Mouse (Mus musculus): ENCODE results near the gene Lrpap1. TPM values are rescaled to one million over a fixed set of nuclear protein-coding genes. Genes with fewer than 3 reads are reported as not detected.
A peak's percentile ranks its signal among the peaks of the same experiment; 100 is the strongest.

Gene Lrpap1
- polyA plus RNA-seq, 1 experiment from 2014 or later, result 73.0 TPM

DNA sequence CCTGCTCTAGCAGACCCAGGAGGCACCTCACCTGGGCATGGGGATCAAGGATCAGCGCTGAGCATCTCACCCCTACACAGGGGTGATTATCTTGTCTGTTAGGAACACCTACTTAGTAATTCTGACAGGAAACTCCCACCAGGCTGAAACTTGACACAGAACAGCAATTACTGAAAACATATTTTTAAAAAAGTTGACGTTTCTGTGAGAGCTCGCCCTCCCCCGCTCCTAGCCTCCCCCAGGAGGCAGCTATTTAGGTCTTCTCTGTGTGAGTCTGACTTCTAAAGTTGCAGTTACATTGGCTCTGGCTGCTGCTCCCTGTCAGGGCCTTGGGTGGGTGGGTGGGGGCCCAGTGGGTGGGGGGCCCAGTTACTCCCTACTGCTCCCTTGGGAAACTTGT is 6.9 kb upstream of the Lrpap1 start:
- DNase-seq (ENCODE audit: extremely low spot score, low spot score), result no peak
- Histone ChIP-seq H3K4me3 (no peak overlapping the region), H3K9me3 (no peaks in the 10 kb centered on the region), H3K4me1 (no peaks in the 10 kb centered on the region), H3K27ac (no peak overlapping the region), H3K27me3 (ENCODE audit: poor library complexity, severe bottlenecking) (0 out of 2 replicates have a peak, but pooled peaks cover 3% of the 10 kb centered on the region), H3K36me3 (replicated peaks) (no peaks in the 10 kb centered on the region)
- WGBS, result 54% methylated on average over 4 of the region's 4 CpGs

DNA sequence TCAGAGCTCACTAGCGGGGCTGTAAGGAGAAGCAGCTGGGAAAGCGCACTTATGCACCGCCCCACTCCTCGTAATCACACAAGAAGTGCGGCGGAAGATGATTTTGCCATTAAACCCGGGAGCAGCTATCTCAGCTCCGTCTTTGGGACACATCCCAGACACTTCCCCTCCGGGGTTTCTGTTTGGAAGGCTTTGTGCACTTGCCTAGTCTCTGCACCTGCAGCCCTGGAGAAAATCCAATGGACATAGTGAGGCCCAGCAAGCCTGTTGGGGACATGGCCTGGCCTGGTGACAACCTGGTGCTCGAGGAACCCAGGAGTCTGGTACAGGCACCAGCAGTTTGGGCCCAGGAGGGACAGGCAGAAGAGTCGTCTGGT is 344 bp upstream of the Lrpap1 start:
- WGBS, result 9% methylated on average over 11 of the region's 11 CpGs
- no peak for DNase-seq (ENCODE audit: extremely low spot score, low spot score)
- peak overlapping the region; percentile 83 for H3K4me3 ChIP-seq
- H3K36me3 ChIP-seq (replicated peaks), result peaks cover 17% of the 10 kb centered on the region
- H3K27me3 ChIP-seq (ENCODE audit: poor library complexity, severe bottlenecking), result 0 out of 2 replicates have a peak, but pooled peaks cover 12% of the 10 kb centered on the region
- H3K4me1 ChIP-seq, result peaks cover 31% of the 10 kb centered on the region
- H3K9me3 ChIP-seq, result no peaks in the 10 kb centered on the region
- peak overlapping the region; percentile 87 for H3K27ac ChIP-seq

DNA sequence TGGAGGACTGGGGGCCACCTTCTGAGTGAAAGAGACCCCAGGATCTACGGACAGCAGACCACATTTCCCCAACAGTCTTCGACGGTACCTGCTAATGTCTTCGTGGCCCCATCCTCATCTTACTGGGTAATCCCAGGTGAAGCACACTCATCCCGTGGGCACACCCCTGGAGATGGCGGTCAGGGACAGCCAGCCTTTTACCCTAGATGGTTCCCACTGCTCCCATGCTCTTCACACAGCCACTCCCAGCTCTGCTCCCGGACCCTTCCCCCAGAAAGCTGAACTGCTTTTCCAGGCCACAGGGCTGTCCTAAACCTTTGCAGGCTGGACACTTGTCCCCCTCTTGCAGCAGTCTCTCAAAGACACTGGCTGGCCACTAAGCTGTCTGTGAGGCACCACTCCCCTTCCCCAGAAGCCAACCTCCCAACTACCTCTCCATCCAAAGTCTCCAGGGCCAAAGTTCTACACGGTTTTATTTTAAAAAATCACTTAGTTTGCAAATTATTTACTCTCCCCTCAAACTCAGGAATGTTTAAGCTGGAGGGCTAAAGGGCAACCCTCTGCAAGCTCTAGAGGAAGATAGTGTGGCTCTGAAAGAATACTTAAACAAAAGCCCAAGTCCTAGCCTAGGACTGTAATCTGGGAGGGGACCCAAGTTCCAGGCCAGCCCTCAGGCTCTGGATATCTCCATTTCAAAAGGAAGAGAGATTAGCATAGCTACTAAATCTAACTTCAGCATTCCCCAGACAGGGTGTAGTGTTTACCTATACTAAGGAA is 1.2 kb downstream of the Lrpap1 start:
- WGBS, result 68% methylated on average over 8 of the region's 8 CpGs
- peaks cover 33% of the 10 kb centered on the region for H3K36me3 ChIP-seq (replicated peaks)
- DNase-seq (ENCODE audit: extremely low spot score, low spot score), result no peak
- no peak overlapping the region for H3K27ac ChIP-seq
- H3K4me1 ChIP-seq, result peaks cover 31% of the 10 kb centered on the region
- no peaks in the 10 kb centered on the region for H3K9me3 ChIP-seq
- H3K4me3 ChIP-seq, result peak overlapping the region; percentile 83
- H3K27me3 ChIP-seq (ENCODE audit: poor library complexity, severe bottlenecking), result 0 out of 2 replicates have a peak, but pooled peaks cover 12% of the 10 kb centered on the region

DNA sequence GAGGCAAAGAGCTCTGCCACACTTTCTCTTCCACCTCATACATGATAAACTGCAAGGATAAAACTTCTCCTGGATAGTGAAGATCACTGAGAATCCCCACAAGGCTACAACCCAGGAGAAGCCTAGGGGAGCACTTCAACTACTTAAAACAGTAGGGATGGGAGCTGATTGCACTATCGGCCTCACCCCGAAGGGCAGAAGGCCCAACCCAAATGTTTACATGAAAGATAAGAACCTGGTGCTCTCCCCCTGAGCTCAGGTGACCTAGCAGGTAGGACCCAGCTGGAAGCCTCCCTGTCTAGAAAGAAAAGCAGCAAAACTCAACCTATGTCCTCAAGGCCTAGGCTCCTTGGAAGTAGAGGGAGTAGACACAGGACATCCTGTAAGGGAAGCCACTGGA is 2.0 kb downstream of the Lrpap1 start:
- no peaks in the 10 kb centered on the region for H3K9me3 ChIP-seq
- no peak for DNase-seq (ENCODE audit: extremely low spot score, low spot score)
- 77% methylated on average over 2 of the region's 2 CpGs for WGBS
- peaks cover 31% of the 10 kb centered on the region for H3K4me1 ChIP-seq
- 0 out of 2 replicates have a peak, but pooled peaks cover 12% of the 10 kb centered on the region for H3K27me3 ChIP-seq (ENCODE audit: poor library complexity, severe bottlenecking)
- peaks cover 41% of the 10 kb centered on the region for H3K36me3 ChIP-seq (replicated peaks)
- H3K4me3 ChIP-seq, result 0 out of 2 replicates have a peak overlapping the region, but pooled peaks have one; percentile 83
- no peak overlapping the region for H3K27ac ChIP-seq

DNA sequence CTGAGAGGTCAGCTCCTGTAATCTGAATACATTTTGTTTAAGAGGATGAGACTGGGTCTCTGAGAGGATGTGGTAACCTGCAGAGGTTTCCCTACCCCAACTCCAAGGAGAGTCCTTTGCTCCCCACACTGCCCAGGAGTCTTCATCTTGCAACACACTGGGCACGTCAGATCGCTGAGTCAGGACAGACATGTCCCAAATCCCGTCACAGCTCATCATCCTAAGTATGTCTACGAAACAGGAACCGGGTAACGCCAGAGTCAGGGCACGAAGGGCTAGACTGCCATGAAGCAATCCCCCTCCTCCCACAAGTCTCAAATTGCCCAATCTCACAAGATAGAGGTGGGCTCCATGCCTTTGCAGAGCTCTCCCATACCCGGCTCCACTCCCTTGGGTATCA is 2.5 kb downstream of the Lrpap1 start:
- 88% methylated on average over 8 of the region's 8 CpGs for WGBS
- Histone ChIP-seq H3K36me3 (replicated peaks) (peaks cover 45% of the 10 kb centered on the region), H3K4me1 (peaks cover 31% of the 10 kb centered on the region), H3K4me3 (no peak overlapping the region), H3K27ac (no peak overlapping the region), H3K9me3 (no peaks in the 10 kb centered on the region), H3K27me3 (ENCODE audit: poor library complexity, severe bottlenecking) (0 out of 2 replicates have a peak, but pooled peaks cover 12% of the 10 kb centered on the region)
- no peak for DNase-seq (ENCODE audit: extremely low spot score, low spot score)

DNA sequence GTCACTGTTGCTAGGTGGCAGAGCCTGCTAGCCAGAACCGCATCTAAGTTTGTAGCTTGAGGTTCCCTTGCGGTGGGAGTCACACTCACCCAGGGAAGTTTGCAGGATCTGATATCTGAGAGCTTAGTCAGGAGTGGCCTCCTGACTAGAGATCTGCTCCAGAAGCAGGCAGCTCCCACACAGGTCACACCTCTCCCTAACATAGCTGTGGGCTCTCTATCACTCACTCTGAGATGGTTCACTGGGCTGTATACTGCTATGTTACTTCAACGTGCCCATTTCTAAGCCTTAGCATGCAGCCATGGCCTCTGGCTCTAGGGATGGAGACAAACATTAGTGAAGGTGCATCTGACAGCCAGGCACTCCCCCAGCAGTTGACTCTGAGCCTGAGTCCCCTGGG is 13.9 kb downstream of the Lrpap1 start:
- 91% methylated on average over 3 of the region's 3 CpGs for WGBS
- H3K36me3 ChIP-seq (replicated peaks), result peaks cover 58% of the 10 kb centered on the region
- DNase-seq (ENCODE audit: extremely low spot score, low spot score), result no peak

DNA sequence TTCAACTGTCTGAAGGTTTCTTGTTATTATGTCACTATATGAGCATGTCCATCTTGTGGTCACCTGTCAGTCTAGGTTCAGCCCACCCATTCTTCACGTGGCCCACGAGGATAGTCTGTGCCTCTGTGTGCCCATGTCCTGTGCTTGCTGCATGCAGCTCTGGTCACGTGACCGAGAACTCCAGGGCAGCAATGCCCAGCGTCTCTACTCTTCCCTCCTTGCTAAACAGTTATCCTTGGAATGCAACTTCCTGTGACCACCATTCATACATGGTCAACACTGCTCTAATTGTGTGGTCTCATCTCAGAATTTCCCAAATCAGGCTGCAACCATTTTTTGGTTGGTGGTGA is 16.0 kb downstream of the Lrpap1 start:
- H3K9me3 ChIP-seq, result no peaks in the 10 kb centered on the region
- H3K36me3 ChIP-seq (replicated peaks), result peaks cover 37% of the 10 kb centered on the region
- no peak overlapping the region for H3K27ac ChIP-seq
- H3K27me3 ChIP-seq (ENCODE audit: poor library complexity, severe bottlenecking), result no peaks in the 10 kb centered on the region
- no peak for DNase-seq (ENCODE audit: extremely low spot score, low spot score)
- no peaks in the 10 kb centered on the region for H3K4me1 ChIP-seq
- H3K4me3 ChIP-seq, result no peak overlapping the region
- 84% methylated on average over 5 of the region's 5 CpGs for WGBS

More for the DNA sequence above, 13.9 kb downstream of the Lrpap1 start:
- H3K4me3 ChIP-seq, result no peak overlapping the region
- no peaks in the 10 kb centered on the region for H3K27me3 ChIP-seq (ENCODE audit: poor library complexity, severe bottlenecking)
- H3K9me3 ChIP-seq, result no peaks in the 10 kb centered on the region
- H3K4me1 ChIP-seq, result no peaks in the 10 kb centered on the region
- no peak overlapping the region for H3K27ac ChIP-seq

DNA sequence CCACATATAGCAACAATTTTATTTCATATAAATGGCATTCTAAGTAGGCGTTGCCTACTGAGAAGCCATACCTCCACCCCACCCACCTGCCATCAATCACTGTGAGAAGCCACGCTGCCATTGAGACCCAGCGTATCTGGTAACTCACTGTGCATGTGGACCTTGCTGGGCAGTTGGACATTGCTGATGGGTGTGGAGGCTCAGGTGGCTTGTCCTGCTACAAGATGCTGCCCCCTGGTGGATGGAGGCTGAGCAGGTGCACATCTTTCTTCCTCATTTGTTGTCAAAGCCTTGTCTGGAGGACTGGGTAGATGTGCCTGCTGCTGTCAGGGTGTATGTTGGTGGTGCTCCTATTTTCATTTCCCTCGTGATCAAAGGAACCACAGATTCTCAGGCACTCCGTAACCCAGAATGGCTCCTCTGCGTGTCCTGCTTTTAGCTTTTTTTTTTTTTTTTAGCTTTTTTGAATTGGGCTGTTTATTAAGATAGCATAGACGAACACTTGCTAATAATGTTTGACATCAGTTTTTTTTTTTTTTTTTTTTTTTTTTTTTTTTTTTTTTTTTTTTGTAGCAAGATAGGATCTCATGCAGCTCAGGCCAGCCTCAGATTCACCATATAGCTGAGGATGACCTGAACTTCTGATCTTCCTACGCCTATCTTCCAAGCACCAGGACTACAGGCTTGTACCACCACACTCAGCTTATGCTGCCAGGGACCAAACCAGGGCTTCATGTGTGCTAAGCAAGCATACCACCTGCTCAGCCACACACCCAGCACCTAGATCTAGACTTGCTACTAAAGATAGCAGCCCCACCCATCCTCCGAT is 16.6 kb downstream of the Lrpap1 start:
- Histone ChIP-seq H3K9me3 (no peaks in the 10 kb centered on the region), H3K36me3 (replicated peaks) (peaks cover 33% of the 10 kb centered on the region), H3K4me1 (no peaks in the 10 kb centered on the region), H3K4me3 (no peak overlapping the region), H3K27ac (no peak overlapping the region), H3K27me3 (ENCODE audit: poor library complexity, severe bottlenecking) (no peaks in the 10 kb centered on the region)
- WGBS, result 68% methylated on average over 9 of the region's 9 CpGs
- peak; percentile 57 for DNase-seq (ENCODE audit: extremely low spot score, low spot score)

DNA sequence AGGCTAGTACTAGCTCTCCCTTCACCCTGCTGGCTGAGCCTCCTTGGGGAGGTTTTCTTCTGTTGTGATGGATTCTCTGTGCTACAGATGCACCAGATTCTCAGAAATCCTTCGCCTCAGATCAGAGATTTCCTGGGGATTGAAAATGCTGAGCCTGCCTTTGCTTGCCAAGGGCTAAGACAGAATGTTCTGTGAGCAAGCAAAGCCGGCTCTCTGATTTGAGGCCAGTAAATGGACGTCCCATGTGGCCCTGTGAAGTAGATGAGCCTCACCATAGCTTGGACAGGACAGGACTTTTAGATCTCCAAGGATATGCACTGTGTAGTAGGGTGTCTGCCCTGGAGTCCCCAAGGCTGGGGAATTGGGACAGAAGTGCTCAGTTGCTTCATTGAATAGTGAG is 20.7 kb downstream of the Lrpap1 start:
- Histone ChIP-seq H3K27ac (no peak overlapping the region), H3K4me3 (no peak overlapping the region), H3K36me3 (replicated peaks) (no peaks in the 10 kb centered on the region), H3K27me3 (ENCODE audit: poor library complexity, severe bottlenecking) (peaks cover 9% of the 10 kb centered on the region), H3K4me1 (peaks cover 10% of the 10 kb centered on the region), H3K9me3 (no peaks in the 10 kb centered on the region)
- WGBS, result 76% methylated on average over 3 of the region's 3 CpGs
- DNase-seq (ENCODE audit: extremely low spot score, low spot score), result no peak

DNA sequence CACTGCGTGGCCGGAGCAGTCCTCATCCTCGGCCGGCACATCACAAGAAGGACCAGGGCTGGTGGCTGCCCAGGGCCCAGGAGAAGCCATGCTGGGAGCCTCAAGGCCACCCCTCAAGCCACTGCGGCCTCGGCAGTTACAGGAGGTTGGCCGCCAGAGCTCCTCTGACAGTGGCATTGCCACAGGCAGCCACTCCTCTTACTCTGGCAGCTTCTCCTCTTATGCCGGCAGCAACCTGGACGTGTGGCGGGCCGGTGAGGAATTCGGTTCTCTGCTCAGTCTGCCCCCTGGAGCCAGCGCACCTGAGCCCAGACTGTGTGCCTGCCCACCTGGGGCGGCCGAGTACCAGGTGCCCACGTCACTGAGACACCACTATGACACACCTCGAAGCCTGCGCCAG is 26.5 kb downstream of the Lrpap1 start:
- 26% methylated on average over 18 of the region's 18 CpGs for WGBS
- Histone ChIP-seq H3K9me3 (no peaks in the 10 kb centered on the region), H3K36me3 (replicated peaks) (no peaks in the 10 kb centered on the region), H3K27ac (0 out of 2 replicates have a peak overlapping the region, but pooled peaks have one; percentile 5), H3K27me3 (ENCODE audit: poor library complexity, severe bottlenecking) (peaks cover 34% of the 10 kb centered on the region), H3K4me1 (peaks cover 21% of the 10 kb centered on the region), H3K4me3 (peak overlapping the region; percentile 2; the same call in 1 of the 2 replicates)
- no peak for DNase-seq (ENCODE audit: extremely low spot score, low spot score)

DNA sequence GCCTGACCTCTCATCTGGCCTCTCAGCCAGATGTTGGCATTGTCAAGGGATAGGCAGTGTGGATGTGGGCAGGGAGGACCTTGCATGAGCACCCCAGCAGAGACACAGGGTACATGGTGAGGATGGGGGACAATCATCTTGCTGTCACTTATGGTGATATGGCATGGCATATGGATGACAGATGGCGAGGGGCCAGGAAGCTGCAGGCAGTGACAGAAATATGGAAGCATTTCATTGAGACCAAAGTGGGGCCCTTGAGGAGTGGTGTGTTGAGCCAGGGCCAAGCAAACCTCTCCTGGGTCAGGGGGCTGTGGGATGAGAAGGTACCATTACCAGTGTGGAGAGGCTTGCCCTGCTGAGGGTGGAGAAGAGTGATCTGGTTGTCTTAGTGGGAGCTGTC is 29.2 kb downstream of the Lrpap1 start:
- no peak for DNase-seq (ENCODE audit: extremely low spot score, low spot score)
- Histone ChIP-seq H3K4me1 (peaks cover 23% of the 10 kb centered on the region), H3K27ac (no peak overlapping the region), H3K4me3 (no peak overlapping the region), H3K9me3 (no peaks in the 10 kb centered on the region), H3K27me3 (ENCODE audit: poor library complexity, severe bottlenecking) (peaks cover 34% of the 10 kb centered on the region), H3K36me3 (replicated peaks) (no peaks in the 10 kb centered on the region)
- 94% methylated on average over 1 of the region's 1 CpGs for WGBS

DNA sequence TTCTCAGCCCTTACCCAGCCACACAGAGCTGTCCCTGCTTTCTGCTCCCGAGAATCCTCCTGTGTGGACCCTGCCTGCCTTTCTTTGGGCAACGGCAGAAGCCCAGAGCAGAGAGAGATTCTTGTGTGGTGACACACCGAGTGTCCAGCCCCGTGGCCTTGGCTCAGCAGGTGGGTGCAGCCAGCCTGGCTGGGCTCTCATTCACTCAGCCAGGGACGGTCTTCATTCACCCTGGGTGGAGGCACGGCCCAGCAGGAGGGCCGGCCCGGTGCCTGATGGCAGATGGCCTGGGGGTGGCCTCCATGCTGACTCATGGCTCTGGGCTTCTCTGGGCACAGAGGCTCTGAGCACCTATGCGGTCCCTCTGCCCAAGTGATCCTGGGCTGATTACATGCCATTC is 31.6 kb downstream of the Lrpap1 start:
- 75% methylated on average over 9 of the region's 9 CpGs for WGBS
- H3K27ac ChIP-seq, result peak overlapping the region; percentile 20; the same call in 1 of the 2 replicates
- DNase-seq (ENCODE audit: extremely low spot score, low spot score), result no peak
- peaks cover 16% of the 10 kb centered on the region for H3K27me3 ChIP-seq (ENCODE audit: poor library complexity, severe bottlenecking)
- no peaks in the 10 kb centered on the region for H3K36me3 ChIP-seq (replicated peaks)
- H3K4me1 ChIP-seq, result peaks cover 9% of the 10 kb centered on the region
- H3K9me3 ChIP-seq, result no peaks in the 10 kb centered on the region
- no peak overlapping the region for H3K4me3 ChIP-seq

DNA sequence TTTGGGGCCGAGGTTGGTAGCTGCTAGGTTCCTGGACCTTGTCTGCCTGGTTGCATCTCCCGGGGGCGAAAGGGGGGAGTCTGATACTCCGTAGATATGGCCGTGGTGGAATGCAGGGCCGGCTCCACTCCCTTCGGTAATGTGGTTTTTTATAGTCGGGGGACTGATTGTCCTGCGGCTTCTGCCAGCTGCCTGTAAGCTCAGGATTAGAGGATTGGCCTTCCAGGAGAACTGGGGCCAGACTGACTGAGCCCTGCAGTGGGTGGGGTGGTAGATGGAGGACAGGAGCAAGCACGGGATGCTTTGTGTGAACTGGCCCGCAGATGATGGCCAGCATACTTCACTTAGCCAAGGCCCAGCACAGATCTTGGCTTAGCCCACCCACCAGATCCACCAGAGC is 32.3 kb downstream of the Lrpap1 start:
- Histone ChIP-seq H3K27me3 (ENCODE audit: poor library complexity, severe bottlenecking) (peaks cover 8% of the 10 kb centered on the region), H3K27ac (no peak overlapping the region), H3K36me3 (replicated peaks) (no peaks in the 10 kb centered on the region), H3K4me3 (no peak overlapping the region), H3K4me1 (0 out of 2 replicates have a peak, but pooled peaks cover 8% of the 10 kb centered on the region), H3K9me3 (no peaks in the 10 kb centered on the region)
- 89% methylated on average over 11 of the region's 11 CpGs for WGBS
- no peak for DNase-seq (ENCODE audit: extremely low spot score, low spot score)
